Mouse (Mus musculus) neural tube, embryonic 13.5 days (tissue): ENCODE measurements at regions not wholly inside any gene's neighbourhood (a gene's known extent, or its start where the extent isn't known, plus 50 kb on each side); places are given as distances from the start of the nearest gene placed in this dataset.

Source experiments
- ATAC-seq: fragments of 200-750 bp; cut with Nextera tagmentation; 2 replicates; pipeline ENCODE4 v1.8.0; 2017; ENCODE audit warnings: low read depth, mild to moderate bottlenecking, moderate TSS enrichment, moderate library complexity
- H3K27ac ChIP-seq: fragments of 300-500 bp; sonication (generic); replicated peaks from 2 replicates; pipeline ENCODE4 v1.5.1; 2015; ENCODE audit warnings: moderate library complexity, mild to moderate bottlenecking, inconsistent platforms
- H3K27me3 ChIP-seq: fragments of 300-500 bp; sonication (generic); 2 replicates; pipeline ENCODE4 v1.6.1; 2015; ENCODE audit warnings: mild to moderate bottlenecking, inconsistent platforms
- H3K36me3 ChIP-seq: fragments of 300-500 bp; sonication (generic); 2 replicates; pipeline ENCODE4 v1.6.1; 2015; ENCODE audit warnings: mild to moderate bottlenecking, inconsistent platforms
- H3K4me1 ChIP-seq: fragments of 300-500 bp; sonication (generic); replicated peaks from 2 replicates; pipeline ENCODE4 v1.6.1; 2015; ENCODE audit warnings: inconsistent platforms
- H3K4me2 ChIP-seq: fragments of 300-500 bp; sonication (generic); 2 replicates; pipeline ENCODE4 v1.6.1; 2015; ENCODE audit warnings: inconsistent platforms, mild to moderate bottlenecking, moderate library complexity
- H3K4me3 ChIP-seq: fragments of 300-500 bp; sonication (generic); 2 replicates; pipeline ENCODE4 v1.5.1; 2015; ENCODE audit warnings: mild to moderate bottlenecking, inconsistent platforms
- H3K9ac ChIP-seq: fragments of 300-500 bp; sonication (generic); 2 replicates; pipeline ENCODE4 v1.6.1; 2015; ENCODE audit warnings: moderate library complexity, mild to moderate bottlenecking, inconsistent platforms
- H3K9me3 ChIP-seq: fragments of 300-500 bp; sonication (generic); 2 replicates; pipeline ENCODE4 v1.6.1; 2016; ENCODE audit warnings: inconsistent platforms
- WGBS: fragments of 180-500 bp; shearing (Covaris S2); methylation state at CpG from one replicate; pipeline ENCODE4 v1.1.7; 2015; 5-methylcytosine and 5-hydroxymethylcytosine counted together

DNA sequence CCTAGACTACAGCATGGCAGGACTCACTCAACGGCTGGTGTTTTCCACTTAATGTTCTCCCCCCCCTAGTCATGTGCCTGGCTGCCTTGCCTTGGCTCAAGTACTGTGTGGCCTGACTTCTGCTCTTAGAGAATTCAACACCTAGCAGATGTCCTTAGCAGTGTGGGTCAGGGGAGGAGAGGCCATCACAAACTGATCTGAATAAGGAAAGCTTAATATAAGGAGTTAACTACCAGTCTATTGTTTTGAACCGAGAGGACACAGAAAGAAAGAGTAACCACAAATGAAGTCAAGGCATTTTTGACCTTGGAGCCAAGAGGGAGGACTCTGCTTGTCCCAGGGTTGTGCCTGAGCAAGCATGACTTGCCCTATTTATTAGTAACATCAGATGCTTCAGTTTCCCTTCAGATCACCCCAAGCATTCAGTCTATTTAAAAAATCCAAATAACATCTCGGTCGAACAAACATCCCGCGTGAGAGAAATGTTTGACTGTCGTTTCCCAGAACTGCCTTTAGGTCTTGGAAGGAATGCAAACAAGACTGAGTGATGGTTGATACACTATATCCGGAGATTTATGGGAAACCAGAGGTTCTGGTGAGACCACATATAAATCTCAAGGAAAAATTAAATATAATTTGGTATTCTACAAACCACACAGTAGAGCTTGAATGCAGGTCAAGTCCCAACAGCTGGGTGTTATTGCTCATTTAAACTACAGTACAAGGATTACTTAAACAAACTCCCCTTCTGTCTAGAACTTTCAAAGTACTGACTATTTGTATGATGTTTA, 58.0 kb upstream of the Map4k3 start:
- H3K4me3 ChIP-seq = no peak overlapping the region
- H3K4me2 ChIP-seq = no peak overlapping the region
- ATAC-seq = no peak
- peaks cover 12% of the 10 kb centered on the region for H3K4me1 ChIP-seq
- no peaks in the 10 kb centered on the region for H3K27me3 ChIP-seq
- H3K27ac ChIP-seq = no peak overlapping the region
- WGBS = 80% methylated on average over 8 of the region's 8 CpGs
- H3K36me3 ChIP-seq = no peaks in the 10 kb centered on the region
- H3K9me3 ChIP-seq = no peaks in the 10 kb centered on the region
- no peak overlapping the region for H3K9ac ChIP-seq

DNA sequence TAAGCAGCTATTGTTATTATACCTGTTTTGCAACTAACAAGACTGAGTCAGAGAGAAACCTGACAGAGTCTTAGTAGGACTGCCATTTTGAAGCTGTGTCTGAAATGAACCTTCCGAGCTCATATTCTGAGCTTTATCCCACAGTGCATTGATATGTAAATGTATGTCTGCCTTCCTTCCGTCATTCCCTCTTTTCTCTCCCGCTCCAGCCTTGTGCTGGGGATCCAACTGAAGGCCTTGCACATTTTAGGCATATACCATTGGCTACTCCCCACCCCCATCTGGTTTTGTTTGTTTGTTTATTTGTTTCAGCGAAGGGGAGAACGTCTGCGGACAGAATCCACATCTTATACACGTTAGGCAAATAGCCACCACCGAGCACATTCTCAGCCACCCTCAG, 57.2 kb upstream of the Map4k3 start:
- no peaks in the 10 kb centered on the region for H3K36me3 ChIP-seq
- H3K9me3 ChIP-seq = no peaks in the 10 kb centered on the region
- H3K27ac ChIP-seq = no peak overlapping the region
- peaks cover 14% of the 10 kb centered on the region for H3K4me1 ChIP-seq
- no peak overlapping the region for H3K4me3 ChIP-seq
- ATAC-seq = no peak
- no peak overlapping the region for H3K4me2 ChIP-seq
- 67% methylated on average over 8 of the region's 8 CpGs for WGBS
- H3K9ac ChIP-seq = no peak overlapping the region
- H3K27me3 ChIP-seq = no peaks in the 10 kb centered on the region

DNA sequence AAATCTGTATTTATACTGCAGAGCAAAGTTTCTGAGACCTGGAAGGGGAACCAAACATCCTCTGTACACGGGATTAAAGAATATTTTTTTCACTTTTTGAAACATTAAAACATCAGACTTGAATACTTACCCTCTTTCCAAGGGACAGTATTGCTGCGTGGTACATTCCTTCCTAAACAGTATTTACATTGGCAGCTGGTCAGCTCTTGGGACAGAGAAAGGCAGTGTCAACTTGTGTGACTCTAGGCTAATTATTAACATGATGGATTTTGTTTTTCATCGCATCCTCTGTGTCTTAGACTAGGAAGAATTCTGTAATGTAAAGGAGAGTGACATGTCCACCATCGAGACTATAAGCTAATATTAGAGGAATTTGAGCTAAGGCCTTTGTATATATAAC, 56.8 kb upstream of the Map4k3 start:
- WGBS = 68% methylated on average over 4 of the region's 4 CpGs
- H3K4me2 ChIP-seq = no peak overlapping the region
- H3K4me1 ChIP-seq = peaks cover 18% of the 10 kb centered on the region
- no peak overlapping the region for H3K27ac ChIP-seq
- no peaks in the 10 kb centered on the region for H3K27me3 ChIP-seq
- ATAC-seq = no peak
- H3K9me3 ChIP-seq = no peaks in the 10 kb centered on the region
- H3K9ac ChIP-seq = no peak overlapping the region
- no peak overlapping the region for H3K4me3 ChIP-seq
- H3K36me3 ChIP-seq = no peaks in the 10 kb centered on the region

DNA sequence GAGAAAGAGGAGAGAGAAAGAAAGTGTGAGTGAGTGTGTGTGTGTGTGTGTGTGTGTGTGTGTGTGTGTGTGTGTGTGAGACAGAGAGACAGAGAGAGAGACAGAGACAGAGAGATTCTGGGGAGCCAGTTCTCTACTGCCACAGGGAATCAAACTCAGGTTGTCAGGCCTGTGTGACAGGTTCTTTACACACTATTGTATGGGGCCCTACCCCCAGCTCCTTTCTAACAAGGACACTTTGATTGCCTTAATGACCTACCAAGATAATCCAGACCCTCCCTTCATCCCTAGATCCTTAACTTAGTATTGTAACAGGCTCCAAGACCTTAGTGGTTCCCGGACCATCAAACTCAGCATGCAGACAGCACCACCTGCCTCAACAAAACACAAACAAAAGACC, 53.9 kb upstream of the Map4k3 start:
- Histone ChIP-seq H3K9ac (no peak overlapping the region), H3K9me3 (no peaks in the 10 kb centered on the region), H3K27me3 (no peaks in the 10 kb centered on the region), H3K4me3 (no peak overlapping the region), H3K36me3 (no peaks in the 10 kb centered on the region), H3K4me1 (peaks cover 26% of the 10 kb centered on the region), H3K27ac (no peak overlapping the region), H3K4me2 (no peak overlapping the region)
- WGBS = 10% methylated on average over 1 of the region's 1 CpGs
- no peak for ATAC-seq

DNA sequence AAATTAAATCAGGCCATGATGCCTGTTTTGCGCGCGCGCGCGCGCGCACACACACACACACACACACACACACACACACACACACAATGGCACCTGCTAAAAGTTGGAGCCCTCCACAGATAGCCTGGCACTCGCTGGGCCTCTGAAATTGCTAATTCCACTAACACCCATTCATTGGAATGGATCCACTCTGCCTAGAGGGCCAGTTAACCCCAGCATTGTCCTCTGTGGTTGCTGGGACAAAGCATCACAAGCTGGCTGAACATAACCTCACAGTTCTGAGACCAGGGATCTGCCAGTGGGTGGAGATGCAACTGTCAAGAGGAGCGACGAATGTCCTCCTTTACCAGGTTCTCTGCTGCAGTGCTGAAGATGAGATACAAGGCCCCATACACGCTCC, 53.3 kb upstream of the Map4k3 start:
- no peaks in the 10 kb centered on the region for H3K9me3 ChIP-seq
- H3K4me2 ChIP-seq = no peak overlapping the region
- H3K36me3 ChIP-seq = no peaks in the 10 kb centered on the region
- H3K27me3 ChIP-seq = no peaks in the 10 kb centered on the region
- H3K27ac ChIP-seq = no peak overlapping the region
- 80% methylated on average over 12 of the region's 12 CpGs for WGBS
- peaks cover 26% of the 10 kb centered on the region for H3K4me1 ChIP-seq
- H3K9ac ChIP-seq = no peak overlapping the region
- ATAC-seq = no peak
- H3K4me3 ChIP-seq = no peak overlapping the region

DNA sequence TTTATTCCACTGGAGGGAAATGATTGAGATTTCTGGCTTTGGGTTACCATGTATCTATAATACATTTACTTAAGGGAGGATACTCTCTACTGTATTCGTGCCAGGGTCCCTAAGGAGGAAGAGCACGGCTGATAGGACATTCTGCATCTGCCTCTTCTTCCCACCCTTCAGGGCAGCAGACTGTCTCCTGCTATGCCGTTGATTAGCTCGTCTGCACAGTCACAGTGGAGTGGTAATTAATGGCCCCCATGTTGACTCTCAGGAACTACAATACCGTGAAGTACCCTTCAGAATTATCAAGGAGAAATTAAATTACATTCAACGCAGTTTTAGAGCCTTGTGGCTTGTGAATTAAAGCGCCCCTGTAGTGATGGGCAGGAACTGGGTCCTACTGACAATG, 52.0 kb upstream of the Map4k3 start:
- no peaks in the 10 kb centered on the region for H3K27me3 ChIP-seq
- peak overlapping the region; percentile 59 for H3K27ac ChIP-seq
- no peaks in the 10 kb centered on the region for H3K9me3 ChIP-seq
- H3K4me3 ChIP-seq = no peak overlapping the region
- 23% methylated on average over 7 of the region's 7 CpGs for WGBS
- peak; percentile 93 for ATAC-seq
- H3K4me1 ChIP-seq = peaks cover 26% of the 10 kb centered on the region
- H3K9ac ChIP-seq = no peak overlapping the region
- no peak overlapping the region for H3K4me2 ChIP-seq
- H3K36me3 ChIP-seq = no peaks in the 10 kb centered on the region

DNA sequence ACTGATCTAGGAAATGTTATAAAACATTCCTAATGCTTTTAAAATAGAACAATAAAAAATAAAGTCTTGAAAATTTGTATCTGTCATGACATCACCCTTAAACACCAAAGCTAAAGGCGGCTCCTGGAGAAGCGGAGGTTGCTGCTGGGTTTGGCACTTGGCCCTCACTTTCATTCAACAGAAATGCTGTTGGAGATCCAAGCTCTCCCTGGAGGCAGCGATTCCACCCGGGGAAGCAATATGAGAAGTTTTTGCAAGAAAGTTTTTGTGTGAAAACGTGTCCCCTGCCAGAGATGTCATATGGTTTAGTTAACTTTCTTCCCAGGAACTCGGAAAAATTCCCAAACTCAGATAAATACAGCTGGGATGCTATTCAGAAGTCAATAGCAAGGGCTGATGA, 51.5 kb upstream of the Map4k3 start:
- 66% methylated on average over 6 of the region's 6 CpGs for WGBS
- H3K9me3 ChIP-seq = no peaks in the 10 kb centered on the region
- H3K4me3 ChIP-seq = no peak overlapping the region
- no peak overlapping the region for H3K9ac ChIP-seq
- H3K4me2 ChIP-seq = no peak overlapping the region
- no peaks in the 10 kb centered on the region for H3K27me3 ChIP-seq
- peak overlapping the region; percentile 59 for H3K27ac ChIP-seq
- no peak for ATAC-seq
- H3K4me1 ChIP-seq = peaks cover 26% of the 10 kb centered on the region
- no peaks in the 10 kb centered on the region for H3K36me3 ChIP-seq
